Mouse (Mus musculus): ENCODE results near the gene Bfsp2.
"Not testable (repeated sequence)": the region's sequence is repeated elsewhere in the genome, so short reads cannot be mapped to it uniquely, and the experiment has no call there.

Gene Bfsp2

GRCm38 (mm10) chr9:103424869-103425268 lies 55.4 kb downstream of the Bfsp2 start:
- DNase-seq, result no peak

GRCm38 (mm10) chr9:103423951-103424350 lies 56.3 kb downstream of the Bfsp2 start:
- DNase-seq, result no peak

GRCm38 (mm10) chr9:103423384-103423783 lies 56.8 kb downstream of the Bfsp2 start:
- no peak for DNase-seq

- no peak for DNase-seq
Measured at GRCm38 (mm10) chr9:103422847-103423246, 57.4 kb downstream of the Bfsp2 start.

- DNase-seq, result no peak
Measured at GRCm38 (mm10) chr9:103420844-103421243, 59.4 kb downstream of the Bfsp2 start.

- DNase-seq, result no peak
Measured at GRCm38 (mm10) chr9:103418786-103419185, 61.4 kb downstream of the Bfsp2 start.

GRCm38 (mm10) chr9:103418267-103418666 lies 62.0 kb downstream of the Bfsp2 start:
- DNase-seq, result not testable (repeated sequence)

GRCm38 (mm10) chr9:103413457-103413856 lies 66.8 kb downstream of the Bfsp2 start:
- no peak for DNase-seq

GRCm38 (mm10) chr9:103409119-103409518 lies 71.1 kb downstream of the Bfsp2 start:
- no peak for DNase-seq

- no peak for DNase-seq
Measured at GRCm38 (mm10) chr9:103408136-103408777, 72.0 kb downstream of the Bfsp2 start.

- no peak for DNase-seq
Measured at GRCm38 (mm10) chr9:103403331-103403973, 76.8 kb downstream of the Bfsp2 start.

GRCm38 (mm10) chr9:103398509-103399157 lies 81.6 kb downstream of the Bfsp2 start:
- no peak for DNase-seq

GRCm38 (mm10) chr9:103393256-103393655 lies 87.0 kb downstream of the Bfsp2 start:
- no peak for DNase-seq

- no peak for DNase-seq
Measured at GRCm38 (mm10) chr9:103391796-103392372, 88.3 kb downstream of the Bfsp2 start.

GRCm38 (mm10) chr9:103389261-103389660 lies 91.0 kb downstream of the Bfsp2 start:
- DNase-seq, result no peak

GRCm38 (mm10) chr9:103387011-103387653 lies 93.1 kb downstream of the Bfsp2 start:
- DNase-seq, result no peak

- no peak for DNase-seq
Measured at GRCm38 (mm10) chr9:103386573-103386972, 93.6 kb downstream of the Bfsp2 start.

GRCm38 (mm10) chr9:103385600-103385999 lies 94.6 kb downstream of the Bfsp2 start:
- DNase-seq, result no peak

GRCm38 (mm10) chr9:103384141-103384796 lies 96.0 kb downstream of the Bfsp2 start:
- DNase-seq, result no peak

- DNase-seq, result no peak
Measured at GRCm38 (mm10) chr9:103383576-103383975, 96.6 kb downstream of the Bfsp2 start.

- no peak for DNase-seq
Measured at GRCm38 (mm10) chr9:103382989-103383388, 97.2 kb downstream of the Bfsp2 start.

GRCm38 (mm10) chr9:103380566-103380965 lies 99.7 kb downstream of the Bfsp2 start:
- no peak for DNase-seq

- no peak for DNase-seq
Measured at GRCm38 (mm10) chr9:103379199-103379598, 101.0 kb downstream of the Bfsp2 start.

Data from lung, postnatal 14 days (tissue).